Mouse (Mus musculus) heart, adult 2 months (tissue): Measurements from ENCODE around the gene Clec3b. TPM values are rescaled to one million over a fixed set of nuclear protein-coding genes. Genes with fewer than 3 reads are reported as not detected.
A peak's percentile ranks its signal among the peaks of the same experiment; 100 is the strongest.

Source experiments
- DNase-seq, 2 experiments: peaks; one replicate each; pipeline ENCODE4 v3.0.0; 2021
- H3K27ac ChIP-seq: fragments of 200-600 bp; 2 replicates; pipeline ENCODE4 v1.8.1; 2022
- H3K27me3 ChIP-seq: fragments of 200-500 bp; 2 replicates; pipeline ENCODE4 v1.6.1; 2012; ENCODE audit warnings: mild to moderate bottlenecking, low read length, inconsistent platforms, mixed read lengths; ENCODE audit not compliant: control insufficient read depth, insufficient read depth
- H3K36me3 ChIP-seq: fragments of 200-500 bp; 2 replicates; pipeline ENCODE4 v1.6.1; 2012; ENCODE audit warnings: low read length, inconsistent platforms; ENCODE audit not compliant: control insufficient read depth, insufficient read depth
- H3K4me1 ChIP-seq: fragments of 200-500 bp; 2 replicates; pipeline ENCODE4 v1.6.1; 2011; ENCODE audit warnings: low read length; ENCODE audit not compliant: control insufficient read depth, insufficient read depth
- H3K4me3 ChIP-seq: fragments of 200-600 bp; 2 replicates; pipeline ENCODE4 v1.8.1; 2022
- H3K79me2 ChIP-seq: fragments of 200-500 bp; replicated peaks from 2 replicates; pipeline ENCODE4 v1.6.1; 2012; ENCODE audit warnings: mild to moderate bottlenecking, inconsistent platforms, low read length, moderate library complexity, mixed read lengths; ENCODE audit not compliant: control insufficient read depth, insufficient read depth
- H3K9ac ChIP-seq: fragments of 200-500 bp; 2 replicates; pipeline ENCODE4 v1.6.1; 2012; ENCODE audit warnings: low read depth, mild to moderate bottlenecking, control low read depth, inconsistent platforms, low read length, mixed read lengths
- CTCF ChIP-seq: fragments of 200-600 bp; IDR thresholded peaks from 2 replicates; pipeline ENCODE4 v1.8.1; 2022; ENCODE audit warnings: antibody characterized with exemption, mild to moderate bottlenecking, moderate library complexity
- EP300 ChIP-seq: fragments of 200-500 bp; IDR thresholded peaks from 2 replicates; pipeline ENCODE4 v1.6.1; 2011; ENCODE audit warnings: low read depth, low read length, control low read depth; ENCODE audit not compliant: insufficient read depth
- POLR2A ChIP-seq: fragments of 200-500 bp; IDR thresholded peaks from 2 replicates; pipeline ENCODE4 v1.6.1; 2011; ENCODE audit warnings: mild to moderate bottlenecking, low read depth, low read length, control low read depth; ENCODE audit not compliant: insufficient read depth
- WGBS: fragments of 180-500 bp; shearing (Covaris S2); methylation state at CpG from one replicate; pipeline ENCODE4 v1.1.7; 2018; 5-methylcytosine and 5-hydroxymethylcytosine counted together
- intact Hi-C: fragments of 180-260 bp; cut with DNase I; formaldehyde crosslinking; loops from one replicate; pipeline ENCODE4 v1.15.1; 2025
- polyA plus RNA-seq: library from polyadenylated mRNA; depleted of rRNA; stranded (reverse); fragments of >200 nt; gene quantifications from 2 replicates; pipeline ENCODE4 v1.2.3, GENCODE M21; 2012
- total RNA-seq, 2 experiments: library from RNA; stranded (reverse); gene quantifications; 2 replicates each; pipeline ENCODE4 v1.2.3; 2021

Gene Clec3b
- total and polyA plus RNA-seq, 3 experiments, result 47.0 to 71.1 (median 62.3) TPM

DNA sequence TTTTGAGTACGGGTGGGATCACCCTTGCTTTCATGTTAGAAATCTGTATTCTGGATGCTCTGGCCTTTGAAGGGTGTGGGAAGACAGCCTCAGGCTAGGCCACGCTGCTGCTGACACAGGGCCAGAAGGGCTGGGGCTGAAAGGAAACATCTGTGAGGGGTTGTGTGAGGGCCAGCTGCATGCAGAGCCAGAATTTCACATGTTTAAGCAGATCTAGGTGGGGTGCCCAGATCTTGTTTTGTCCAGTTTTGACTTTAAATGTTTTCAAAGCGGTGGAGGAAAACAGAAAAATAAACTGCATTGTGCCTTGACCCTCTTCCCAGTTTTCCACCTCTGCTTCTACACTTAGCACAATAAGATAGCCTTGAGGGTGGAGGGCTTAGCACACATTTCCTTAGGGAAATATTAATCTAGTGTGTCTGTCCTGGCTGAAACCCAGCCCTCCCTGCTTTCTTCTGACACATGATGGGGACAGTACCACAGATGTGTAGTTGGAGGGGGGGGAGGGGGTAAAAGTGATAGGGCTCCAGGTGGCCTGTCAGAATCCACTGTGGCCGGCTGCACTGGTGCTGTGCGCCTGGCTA is 11.8 kb upstream of the Clec3b start:
- 34% methylated on average over 5 of the region's 5 CpGs for WGBS

DNA sequence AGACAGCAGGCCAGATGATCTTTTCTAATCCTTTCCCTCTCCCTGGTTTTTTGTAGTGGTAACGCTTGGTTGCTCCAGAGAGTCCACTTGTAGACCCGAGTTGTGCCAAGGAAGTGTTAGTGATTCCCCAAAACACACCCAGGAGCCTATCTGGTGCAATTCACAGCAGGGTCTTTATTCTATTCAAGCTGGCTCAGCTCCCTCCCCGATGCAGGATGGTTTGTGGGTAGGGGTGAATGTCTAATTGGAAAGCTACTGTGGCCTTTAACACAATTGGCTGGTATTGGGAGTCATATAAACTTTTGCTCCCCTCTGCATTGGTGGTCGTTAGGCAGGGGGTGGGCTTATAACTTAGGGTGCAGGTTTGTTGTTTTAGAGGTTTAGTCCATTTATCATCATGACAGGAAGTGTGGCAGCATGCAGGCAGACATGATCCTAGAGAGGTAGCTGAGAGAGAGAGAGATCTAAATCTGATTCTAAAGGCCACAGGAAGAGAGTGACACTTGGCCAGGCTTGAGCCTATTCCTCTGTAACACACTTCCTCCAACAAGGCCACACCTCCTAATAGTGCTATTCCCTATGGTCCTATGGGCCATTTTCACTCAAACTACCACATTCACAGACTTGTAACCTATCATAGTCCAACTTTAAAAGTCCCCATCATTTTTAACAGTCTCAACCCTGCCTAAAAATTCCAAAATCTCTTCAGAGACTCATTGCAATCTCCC is 10.7 kb upstream of the Clec3b start:
- Histone ChIP-seq H3K36me3 (peaks cover 5% of the 10 kb centered on the region; the same call in 1 of the 2 replicates), H3K9ac (no peak overlapping the region), H3K4me1 (peaks cover 20% of the 10 kb centered on the region), H3K79me2 (no peaks in the 10 kb centered on the region), H3K4me3 (no peak overlapping the region), H3K27me3 (no peaks in the 10 kb centered on the region), H3K27ac (peak overlapping the region; percentile 79)
- intact Hi-C loops, result no loop called here
- TF ChIP-seq CTCF (no peak), POLR2A (no peak)
- no peak for DNase-seq
- 47% methylated on average over 4 of the region's 4 CpGs for WGBS

More for the DNA sequence above, 11.8 kb upstream of the Clec3b start:
- peaks cover 5% of the 10 kb centered on the region; the same call in 1 of the 2 replicates for H3K36me3 ChIP-seq
- no peak overlapping the region for H3K9ac ChIP-seq
- H3K27ac ChIP-seq, result peak overlapping the region; percentile 79
- intact Hi-C loops, result no loop called here
- TF ChIP-seq POLR2A, result no peak
- no peak for TF ChIP-seq CTCF
- peak; percentile 80 for TF ChIP-seq EP300
- no peaks in the 10 kb centered on the region for H3K79me2 ChIP-seq
- peaks cover 20% of the 10 kb centered on the region for H3K4me1 ChIP-seq
- peak; percentile 84 to 85 for DNase-seq
- no peaks in the 10 kb centered on the region for H3K27me3 ChIP-seq
- no peak overlapping the region for H3K4me3 ChIP-seq

GRCm38 (mm10) chr9:123148430-123148829 is 2.3 kb upstream of the Clec3b start:
- peak in 1 of 2 experiments; percentile 78 for DNase-seq
- peaks cover 10% of the 10 kb centered on the region for H3K4me1 ChIP-seq
- 41% methylated on average over 5 of the region's 5 CpGs for WGBS
- intact Hi-C loops, result no loop called here
- H3K27ac ChIP-seq, result peak overlapping the region; percentile 80
- no peak overlapping the region for H3K9ac ChIP-seq
- H3K36me3 ChIP-seq, result no peaks in the 10 kb centered on the region
- H3K79me2 ChIP-seq, result no peaks in the 10 kb centered on the region
- H3K27me3 ChIP-seq, result no peaks in the 10 kb centered on the region
- TF ChIP-seq CTCF (no peak), POLR2A (peak; percentile 50; the same call in 1 of the 2 replicates), EP300 (peak; percentile 81; the same call in 1 of the 2 replicates)
- no peak overlapping the region for H3K4me3 ChIP-seq

- TF ChIP-seq POLR2A, result 0 out of 2 replicates have a peak, but pooled peaks have one; percentile 31
- TF ChIP-seq EP300, result 0 out of 2 replicates have a peak, but pooled peaks have one; percentile 18
- no peak for TF ChIP-seq CTCF
- intact Hi-C loops, result loop anchor here (10.0 kb wide), 3 partner anchors 213 to 373 kb away; partner anchors contain the start of genes Lars2 and Sacm1l
- H3K4me3 ChIP-seq, result peak overlapping the region; percentile 27; the same call in 1 of the 2 replicates
- peak overlapping the region; percentile 42; the same call in 1 of the 2 replicates for H3K9ac ChIP-seq
- H3K27me3 ChIP-seq, result no peaks in the 10 kb centered on the region
- H3K4me1 ChIP-seq, result peaks cover 14% of the 10 kb centered on the region
- H3K36me3 ChIP-seq, result no peaks in the 10 kb centered on the region
- peak overlapping the region; percentile 76 for H3K27ac ChIP-seq
- WGBS, result 21% methylated on average over 1 of the region's 1 CpGs
- no peaks in the 10 kb centered on the region for H3K79me2 ChIP-seq
- DNase-seq, result peak; percentile 40 to 54
These were observed 815 bp downstream of the Clec3b start for GRCm38 (mm10) chr9:123151561-123151960.

- TF ChIP-seq POLR2A, result no peak
- no peak for TF ChIP-seq CTCF
- TF ChIP-seq EP300, result no peak
- Histone ChIP-seq H3K36me3 (no peaks in the 10 kb centered on the region), H3K4me1 (peaks cover 14% of the 10 kb centered on the region), H3K9ac (peak overlapping the region; percentile 42; the same call in 1 of the 2 replicates), H3K27ac (peak overlapping the region; percentile 76), H3K4me3 (no peak overlapping the region), H3K27me3 (no peaks in the 10 kb centered on the region), H3K79me2 (no peaks in the 10 kb centered on the region)
- WGBS, result 36% methylated on average over 3 of the region's 3 CpGs
- intact Hi-C loops, result loop anchor here (10.0 kb wide), 3 partner anchors 213 to 373 kb away; partner anchors contain the start of genes Lars2 and Sacm1l
- DNase-seq, result no peak
These were observed 1.3 kb downstream of the Clec3b start for GRCm38 (mm10) chr9:123152026-123152425.
